Mouse (Mus musculus): ENCODE measurements around the gene Mef2c.

Mef2c gene

DNA sequence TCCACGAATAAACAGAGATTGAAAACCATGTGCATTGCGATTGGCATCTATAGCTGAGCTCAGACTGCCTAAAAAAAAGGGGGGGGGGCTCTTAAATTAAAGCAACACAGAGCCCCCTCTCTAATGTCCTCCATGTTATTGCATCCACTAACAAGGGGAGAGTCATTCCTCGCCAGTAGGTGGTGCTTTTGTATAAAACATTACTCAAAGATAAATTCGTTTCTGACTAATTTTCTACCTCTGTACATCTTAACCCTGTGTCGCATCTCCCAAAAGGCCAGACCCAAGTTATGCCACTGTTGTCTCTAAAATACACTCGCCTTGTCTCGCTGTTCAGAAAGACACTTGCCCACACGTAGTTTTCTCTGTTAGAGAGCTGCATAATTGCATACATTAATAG, 156.9 kb downstream of the Mef2c start:
- in situ Hi-C loops (cut with MboI, MseI): loop anchor here (25.0 kb wide), 1 partner anchor 348 kb away; no protein-coding TSS in a partner anchor

DNA sequence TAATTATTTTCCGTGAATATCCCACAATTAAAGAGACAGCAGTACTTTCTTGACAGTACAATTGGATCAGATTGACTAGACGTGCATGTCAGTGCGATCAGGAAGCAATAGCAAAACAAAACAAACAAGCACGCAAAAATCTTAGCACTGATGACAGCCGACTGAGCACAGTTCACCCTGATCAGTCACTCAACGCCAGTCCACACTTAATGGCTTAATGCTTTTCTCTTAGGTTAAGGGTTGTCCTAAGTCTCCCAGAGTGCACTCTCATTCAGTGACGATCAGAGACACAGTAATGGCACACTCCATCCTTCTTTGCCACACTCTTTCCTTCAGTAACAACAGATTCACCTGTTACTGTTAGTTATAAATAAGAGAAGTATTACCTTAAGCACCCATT, 157.3 kb downstream of the Mef2c start:
- in situ Hi-C loops (cut with MboI, MseI): loop anchor here (25.0 kb wide), 1 partner anchor 349 kb away; no protein-coding TSS in a partner anchor

DNA sequence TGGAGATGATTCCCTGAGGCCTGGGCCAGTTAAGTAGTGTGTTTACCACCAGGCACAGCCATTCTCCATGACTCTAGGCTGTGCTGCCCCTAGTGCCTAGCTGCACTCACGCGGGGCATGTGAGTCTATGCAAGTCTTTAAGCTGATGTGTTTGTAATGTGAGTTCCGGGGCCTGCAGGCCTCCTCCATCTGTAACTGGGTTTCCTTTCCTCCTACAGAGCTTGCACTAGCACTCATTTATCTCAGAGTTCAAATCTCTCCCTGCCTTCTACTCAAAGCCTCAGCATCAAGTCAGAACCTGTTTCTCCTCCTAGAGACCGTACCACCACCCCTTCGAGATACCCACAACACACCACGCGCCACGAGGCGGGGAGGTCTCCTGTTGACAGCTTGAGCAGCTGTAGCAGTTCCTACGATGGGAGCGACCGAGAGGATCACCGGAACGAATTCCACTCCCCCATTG, 158.3 kb downstream of the Mef2c start:
- in situ Hi-C loops (cut with MboI, MseI): loop anchor here (25.0 kb wide), 1 partner anchor 350 kb away; no protein-coding TSS in a partner anchor

DNA sequence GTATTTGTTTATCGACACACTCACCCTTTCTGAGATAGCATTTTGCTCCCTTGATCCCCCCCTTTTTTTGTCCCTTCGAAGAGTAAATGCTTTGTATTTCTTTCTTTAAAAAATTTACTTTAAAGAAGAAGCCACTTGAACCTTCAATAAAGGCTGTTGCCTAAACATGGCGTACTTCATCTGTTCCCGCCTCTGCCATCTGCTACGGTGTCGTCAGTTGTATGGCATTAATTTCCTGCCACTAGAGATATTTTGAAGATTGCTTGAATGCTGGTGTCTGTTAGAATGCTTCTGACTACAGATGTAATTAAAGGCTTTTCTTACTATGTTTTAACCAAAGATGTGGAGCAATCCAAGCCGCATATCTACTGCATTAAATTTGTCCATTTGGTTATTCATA, 162.3 kb downstream of the Mef2c start:
- in situ Hi-C loops (cut with MboI, MseI): loop anchor here (25.0 kb wide), 1 partner anchor 354 kb away; no protein-coding TSS in a partner anchor

DNA sequence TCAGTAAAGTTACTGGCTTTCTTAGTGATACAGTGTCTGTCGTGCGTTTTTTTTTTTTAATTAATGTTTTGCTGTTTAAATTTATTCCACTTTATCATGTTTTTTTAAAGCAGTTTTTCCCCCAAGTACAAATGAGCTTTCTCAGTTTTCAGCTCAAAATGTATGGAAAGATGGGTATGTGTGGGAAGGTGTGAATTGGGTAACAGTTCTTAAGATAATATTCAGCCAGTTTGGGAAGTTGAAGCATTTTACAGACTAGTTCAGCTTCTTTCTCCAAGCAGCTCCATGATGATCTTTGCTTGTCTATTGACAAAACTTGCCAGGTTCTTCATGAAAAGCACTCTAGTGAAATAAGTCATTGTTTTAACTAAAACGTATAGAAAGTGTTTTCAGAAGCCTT, 163.2 kb downstream of the Mef2c start:
- in situ Hi-C loops (cut with MboI, MseI): loop anchor here (25.0 kb wide), 1 partner anchor 355 kb away; no protein-coding TSS in a partner anchor

DNA sequence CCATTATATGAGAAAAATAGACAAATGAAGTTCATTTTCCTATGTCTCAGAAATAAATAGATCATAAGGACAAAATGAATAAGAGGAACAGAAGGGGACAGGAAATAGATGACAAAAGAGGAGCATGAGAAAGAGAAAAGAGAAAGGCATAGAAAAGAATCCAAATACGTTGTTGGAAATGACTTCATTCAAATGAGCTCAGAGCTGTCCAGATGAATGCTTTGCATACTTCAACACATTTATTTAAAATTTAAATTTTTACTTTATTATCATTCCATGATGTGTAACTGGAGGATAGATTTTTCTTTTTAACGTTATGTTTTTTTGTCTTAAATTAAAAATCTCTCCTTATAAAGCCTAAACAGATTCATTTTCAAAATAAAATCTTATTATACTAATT, 203.8 kb downstream of the Mef2c start:
- in situ Hi-C loops (cut with MboI, MseI): loop anchor here (25.0 kb wide), 1 partner anchor 1455 kb away; no protein-coding TSS in a partner anchor

DNA sequence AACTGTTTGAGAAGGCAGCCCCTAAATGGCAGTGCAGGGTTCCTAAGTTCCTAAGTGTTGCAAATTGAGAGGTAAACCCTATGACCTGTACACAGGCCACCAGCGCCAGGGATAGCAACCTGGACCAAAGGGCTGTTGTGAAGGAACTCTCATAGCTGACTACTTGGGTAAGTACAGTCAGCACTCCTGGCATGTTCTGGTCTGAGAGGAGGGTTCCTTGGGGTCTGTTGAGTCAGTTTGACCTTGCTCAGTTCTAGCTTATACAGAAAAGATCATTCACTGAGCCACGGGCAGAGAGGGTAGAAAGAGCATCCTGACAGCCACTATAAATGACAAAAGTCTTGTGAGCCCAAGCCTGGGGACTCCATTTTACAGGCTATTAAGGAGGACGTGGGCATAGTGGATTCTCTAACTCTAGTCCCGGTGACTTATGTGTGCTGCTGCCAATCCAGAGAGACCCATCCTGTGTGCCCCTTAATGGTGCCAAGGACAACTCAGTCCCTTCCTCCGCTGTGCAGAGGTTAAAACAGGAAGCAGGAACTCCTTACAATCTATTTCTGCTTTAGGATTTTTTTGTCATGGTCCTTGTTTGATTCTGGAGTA, 209.0 kb downstream of the Mef2c start:
- in situ Hi-C loops (cut with MboI, MseI): loop anchor here (25.0 kb wide), 1 partner anchor 1449 kb away; no protein-coding TSS in a partner anchor

DNA sequence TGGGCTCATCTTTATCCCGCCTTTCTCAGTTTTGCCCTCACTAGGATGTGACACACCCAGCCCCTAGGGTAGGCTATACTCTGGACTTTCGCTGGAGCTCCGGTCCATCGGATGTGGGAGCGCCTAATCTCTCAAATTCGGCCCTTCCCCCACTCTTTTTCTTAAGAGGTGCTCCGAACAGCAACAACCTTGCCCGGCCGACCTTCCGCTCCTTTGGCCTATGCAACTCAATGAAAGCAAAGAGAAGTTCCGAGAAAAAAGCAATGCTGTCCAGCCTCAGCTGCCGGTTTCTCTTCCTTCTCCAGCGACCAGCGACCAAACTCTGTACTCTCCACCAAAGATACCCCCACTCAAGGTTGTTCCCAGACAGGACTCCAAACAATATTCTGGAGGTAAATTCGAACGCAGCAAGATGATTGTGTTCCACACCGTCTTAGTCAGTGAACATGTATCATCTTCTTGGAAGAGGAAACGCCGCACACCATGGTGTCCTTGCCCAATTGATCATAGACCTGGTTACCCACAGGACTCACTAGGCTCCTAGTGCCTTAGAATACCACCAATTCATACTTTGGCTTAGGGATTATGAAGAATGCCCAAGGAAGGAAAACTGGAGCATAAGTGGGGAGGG, 209.9 kb downstream of the Mef2c start:
- in situ Hi-C loops (cut with MboI, MseI): loop anchor here (25.0 kb wide), 1 partner anchor 1449 kb away; no protein-coding TSS in a partner anchor

DNA sequence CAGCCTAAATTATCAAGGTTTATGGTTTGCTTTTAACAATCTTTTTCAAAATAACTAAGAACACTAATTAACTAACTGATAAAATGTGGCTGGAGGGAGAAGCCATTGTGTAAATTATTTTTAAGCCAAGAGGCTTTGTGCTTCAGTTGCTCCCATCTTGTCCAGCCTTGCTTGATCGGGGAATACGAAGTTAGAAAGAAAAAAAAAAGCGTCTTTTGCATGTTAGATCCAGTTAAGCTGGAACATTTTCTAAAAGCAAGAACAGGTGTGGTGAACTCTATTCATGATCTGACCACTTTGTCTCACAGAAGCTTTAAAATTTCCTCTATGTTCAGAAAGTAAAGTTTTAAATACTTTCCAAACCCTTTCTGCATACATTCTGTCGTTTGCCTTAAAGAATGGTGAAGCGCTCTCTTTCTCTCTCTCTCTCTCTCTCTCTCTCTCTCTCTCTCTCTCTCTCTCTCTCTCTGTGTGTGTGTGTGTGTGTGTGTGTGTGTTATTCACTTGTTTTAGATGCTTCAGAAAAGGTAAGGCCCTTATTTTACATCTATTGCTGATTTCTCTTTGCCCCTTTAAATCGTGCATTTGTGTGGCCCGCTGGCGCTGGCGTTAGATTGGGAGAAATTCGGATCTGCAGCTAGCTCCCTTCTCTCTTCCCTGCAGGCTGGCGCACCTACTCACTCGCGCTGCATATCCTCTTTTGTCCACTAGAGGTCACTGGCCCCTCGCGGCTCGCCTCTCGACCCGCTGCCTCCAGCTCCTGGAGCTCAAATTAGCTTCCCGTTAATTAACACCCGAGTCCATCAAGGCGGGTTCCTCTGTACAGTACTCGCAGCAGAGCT, 210.9 kb downstream of the Mef2c start:
- in situ Hi-C loops (cut with MboI, MseI): loop anchor here (5.0 to 25.0 kb wide), 3 partner anchors 633 to 1448 kb away; no protein-coding TSS in a partner anchor

DNA sequence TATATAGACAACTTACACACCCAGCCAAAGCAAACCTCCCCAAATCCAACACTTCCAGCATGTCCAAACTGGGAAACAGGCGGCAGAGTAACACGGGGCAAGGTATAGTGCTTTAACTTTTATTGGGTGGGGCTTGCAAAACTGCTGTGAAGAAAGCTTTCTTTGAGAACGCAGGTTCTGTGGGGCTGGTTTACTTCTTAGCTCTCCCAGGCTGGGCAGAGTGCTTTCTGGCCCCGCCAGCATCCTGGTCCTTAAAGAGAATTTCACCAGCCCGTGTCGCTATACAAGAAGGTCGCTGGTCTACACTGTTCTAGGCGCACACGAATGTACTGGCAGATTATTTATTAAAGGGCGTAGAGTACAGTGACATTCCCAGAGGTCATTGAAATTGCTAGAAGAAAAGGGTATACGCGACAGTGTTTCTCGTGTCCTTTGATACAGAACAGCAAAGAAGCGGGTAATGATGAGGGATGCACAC, 211.5 kb downstream of the Mef2c start:
- in situ Hi-C loops (cut with MboI, MseI): loop anchor here (5.0 to 25.0 kb wide), 3 partner anchors 632 to 1447 kb away; no protein-coding TSS in a partner anchor

DNA sequence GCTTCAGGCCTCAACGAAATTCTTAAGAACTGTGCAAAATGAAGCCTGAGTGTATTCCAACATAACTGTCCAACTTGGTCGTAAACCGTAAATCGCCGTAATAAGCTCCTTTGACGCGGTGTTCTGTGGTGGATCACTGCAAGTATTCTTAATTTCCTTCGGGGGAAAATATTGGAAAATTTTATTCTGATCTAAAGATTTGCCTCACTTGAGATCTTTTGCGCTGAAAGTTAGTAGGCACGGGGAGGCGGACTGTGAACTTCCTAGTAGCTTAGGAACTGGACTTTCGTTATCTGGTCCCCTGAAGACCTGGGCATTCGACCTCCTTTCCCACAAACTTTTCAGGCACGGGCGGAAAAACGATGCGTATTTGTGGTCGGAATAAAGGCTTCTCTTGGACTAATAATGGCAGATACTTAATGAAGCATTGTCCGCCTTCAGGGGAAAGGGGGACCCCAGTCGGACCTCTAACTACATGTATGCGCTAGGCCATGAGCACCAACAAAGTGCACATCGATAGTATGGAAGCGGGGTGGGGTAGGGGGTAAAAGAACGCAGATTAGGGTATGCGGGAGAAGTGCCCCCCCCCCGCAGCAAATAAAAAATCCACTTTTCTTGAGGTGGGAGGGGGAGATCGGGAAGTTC, 212.3 kb downstream of the Mef2c start:
- in situ Hi-C loops (cut with MboI, MseI): loop anchor here (5.0 to 25.0 kb wide), 3 partner anchors 631 to 1446 kb away; no protein-coding TSS in a partner anchor

All from T-helper 1 cell (primary cell).